Comparison of ENCODE assay signal across 8 mouse cellular contexts in the genomic region with DNA sequence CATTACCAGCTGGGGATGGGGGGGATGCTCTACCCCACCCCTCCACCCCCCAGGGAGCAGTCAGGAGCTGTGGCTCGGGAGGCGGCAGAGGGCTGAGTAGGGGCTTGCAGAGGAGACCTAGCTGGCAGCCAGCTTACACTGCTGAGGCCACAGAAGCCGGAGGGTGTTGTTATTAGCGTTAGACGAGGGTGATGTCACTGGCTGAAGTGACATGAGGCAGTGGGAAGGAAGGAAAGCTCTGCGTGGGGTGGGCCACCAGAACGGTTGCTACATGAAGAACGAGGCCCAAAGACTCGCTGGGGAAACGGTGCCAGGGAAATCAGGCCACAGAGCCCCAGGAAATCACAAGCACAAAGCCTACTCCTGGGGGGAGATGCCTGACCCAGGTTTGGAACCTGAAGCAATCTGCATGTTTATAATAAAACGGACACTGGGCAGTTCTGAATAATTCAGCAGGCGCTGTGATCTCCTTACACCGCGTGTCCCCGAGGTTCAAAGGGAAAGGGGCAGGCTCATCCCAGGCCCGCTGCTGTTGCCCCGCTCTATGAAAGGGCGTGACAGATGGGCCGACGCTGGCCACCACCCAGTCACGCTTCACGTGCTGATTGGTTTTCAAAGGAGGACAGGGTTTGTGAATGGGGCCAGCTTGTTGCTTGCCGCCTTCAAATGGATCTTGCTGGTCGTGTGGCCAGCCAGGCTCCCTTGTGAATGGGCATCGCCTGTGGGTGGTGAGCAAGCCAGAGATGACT. TPM values are rescaled to one million over a fixed set of nuclear protein-coding genes. Genes with fewer than 3 reads are reported as not detected.
DNase-seq lines count a peak whose midpoint lies in the region; ATAC-seq and TF ChIP-seq lines count a peak whose summit lies in the region.

No protein-coding gene starts in this region.

- H3K9ac ChIP-seq in embryonic facial prominence, embryonic 14.5 days (ENCODE audit: low read depth, low read length): peak overlapping the region; percentile 35
- H3K9ac ChIP-seq in heart, embryonic 14.5 days (ENCODE audit: low read length): peak overlapping the region; percentile 65
- peak overlapping the region; percentile 38; the same call in 1 of the 2 replicates for H3K9ac ChIP-seq in liver, embryonic 11.5 days (ENCODE audit: low read depth, low read length)
- H3K9ac ChIP-seq in midbrain, postnatal 0 days (replicated peaks; ENCODE audit: low read length, poor library complexity, severe bottlenecking): peak overlapping the region; percentile 46; the same call in 1 of the 2 replicates

- no peaks in the 10 kb centered on the region for H3K36me3 ChIP-seq in embryonic facial prominence, embryonic 14.5 days (ENCODE audit: control insufficient read depth, insufficient read depth, low read length)
- no peaks in the 10 kb centered on the region for H3K36me3 ChIP-seq in heart, embryonic 14.5 days (ENCODE audit: control insufficient read depth, insufficient read depth, low read length)
- no peaks in the 10 kb centered on the region for H3K36me3 ChIP-seq in liver, embryonic 11.5 days (ENCODE audit: control insufficient read depth, insufficient read depth, low read length)
- H3K36me3 ChIP-seq in midbrain, postnatal 0 days (ENCODE audit: insufficient read depth, low read length): no peaks in the 10 kb centered on the region

- peak overlapping the region; percentile 84 for H3K27ac ChIP-seq in embryonic facial prominence, embryonic 14.5 days (replicated peaks; ENCODE audit: low read depth, low read length)
- H3K27ac ChIP-seq in heart, embryonic 14.5 days (replicated peaks in 1 of 2; ENCODE audit: control insufficient read depth in 1 of 2, insufficient read depth in 1 of 2, low read depth in 2 of 2, low read length in 2 of 2): peak overlapping the region; percentile 72 to 82
- no peak overlapping the region for H3K27ac ChIP-seq in liver, embryonic 11.5 days (ENCODE audit: low read depth, low read length)
- peak overlapping the region; percentile 78 for H3K27ac ChIP-seq in midbrain, postnatal 0 days (ENCODE audit: low read depth, low read length)

- H3K4me3 ChIP-seq in embryonic facial prominence, embryonic 14.5 days (ENCODE audit: low read depth, low read length): no peak overlapping the region
- H3K4me3 ChIP-seq in heart, embryonic 14.5 days (ENCODE audit: control insufficient read depth in 1 of 2, insufficient read depth in 1 of 2, low read depth in 1 of 2, low read length in 2 of 2): 0 out of 4 replicates have a peak overlapping the region, but pooled peaks of 1 of the 2 experiments have one; percentile 12
- H3K4me3 ChIP-seq in liver, embryonic 11.5 days (ENCODE audit: low read depth, low read length): no peak overlapping the region
- no peak overlapping the region for H3K4me3 ChIP-seq in midbrain, postnatal 0 days (ENCODE audit: low read depth, low read length)

- no peaks in the 10 kb centered on the region for H3K9me3 ChIP-seq in embryonic facial prominence, embryonic 14.5 days (ENCODE audit: control insufficient read depth, low read length)
- no peaks in the 10 kb centered on the region for H3K9me3 ChIP-seq in heart, embryonic 14.5 days (ENCODE audit: control insufficient read depth, low read length)
- no peaks in the 10 kb centered on the region for H3K9me3 ChIP-seq in liver, embryonic 11.5 days (ENCODE audit: control insufficient read depth, low read length)
- H3K9me3 ChIP-seq in midbrain, postnatal 0 days (ENCODE audit: low read length): no peaks in the 10 kb centered on the region

- TF ChIP-seq CTCF in midbrain, postnatal 0 days (IDR thresholded peaks at IDR 0.05): no peak

- peak; percentile 81 for ATAC-seq in embryonic facial prominence, embryonic 14.5 days (ENCODE audit: low read depth)
- ATAC-seq in heart, embryonic 14.5 days (ENCODE audit: insufficient number of reproducible peaks, insufficient read depth, low FRiP score, low read depth): 0 out of 2 replicates have a peak, but pooled peaks have one; percentile 20
- peak; percentile 70 for ATAC-seq in liver, embryonic 11.5 days (replicated peaks; ENCODE audit: low FRiP score)
- ATAC-seq in midbrain, postnatal 0 days (ENCODE audit: low FRiP score): peak; percentile 87

- H3K4me1 ChIP-seq in embryonic facial prominence, embryonic 14.5 days (ENCODE audit: control insufficient read depth, insufficient read depth, low read length): peaks cover 29% of the 10 kb centered on the region
- H3K4me1 ChIP-seq in heart, embryonic 14.5 days (ENCODE audit: control insufficient read depth in 2 of 2, insufficient read depth in 2 of 2, low read length in 2 of 2): peaks cover 30 to 40% of the 10 kb centered on the region in 2 experiments
- peaks cover 8% of the 10 kb centered on the region for H3K4me1 ChIP-seq in liver, embryonic 11.5 days (replicated peaks; ENCODE audit: control insufficient read depth, insufficient read depth, low read length)
- H3K4me1 ChIP-seq in midbrain, postnatal 0 days (ENCODE audit: insufficient read depth, low read length): peaks cover 11% of the 10 kb centered on the region

- 4% methylated on average over 21 of the region's 25 CpGs for WGBS in embryonic facial prominence, embryonic 14.5 days
- 4% methylated on average over 25 of the region's 25 CpGs for WGBS in heart, embryonic 14.5 days
- WGBS in liver, embryonic 11.5 days: 9% methylated on average over 25 of the region's 25 CpGs
- 3% methylated on average over 25 of the region's 25 CpGs for whole genome bisulfite sequencing in midbrain, postnatal 0 days

- DNase-seq in gastrocnemius, adult 18-20 months (ENCODE audit: low spot score): peak; percentile 59
- DNase-seq in gastrocnemius, adult 8-10 months (ENCODE audit: low spot score in 2 of 2): no peak
- peak; percentile 77 for DNase-seq in embryonic facial prominence, embryonic 14.5 days (ENCODE audit: low spot score)
- DNase-seq in kidney, postnatal 14 days: peak; percentile 65
- DNase-seq in liver, embryonic 11.5 days (ENCODE audit: low spot score): no peak
- DNase-seq in midbrain, postnatal 0 days (ENCODE audit: low spot score): peak; percentile 91
- DNase-seq in spleen, postnatal 36 days (ENCODE audit: low spot score in 2 of 2): no peak

- peak overlapping the region; percentile 46 for H3K4me2 ChIP-seq in embryonic facial prominence, embryonic 14.5 days (ENCODE audit: low read depth, low read length)
- peak overlapping the region; percentile 56 for H3K4me2 ChIP-seq in heart, embryonic 14.5 days (ENCODE audit: low read length)
- H3K4me2 ChIP-seq in liver, embryonic 11.5 days: peak overlapping the region; percentile 51
- peak overlapping the region; percentile 36 for H3K4me2 ChIP-seq in midbrain, postnatal 0 days (ENCODE audit: low read depth, low read length, poor library complexity, severe bottlenecking)

- H3K27me3 ChIP-seq in embryonic facial prominence, embryonic 14.5 days (replicated peaks; ENCODE audit: control insufficient read depth, insufficient read depth, low read length): no peaks in the 10 kb centered on the region
- H3K27me3 ChIP-seq in heart, embryonic 14.5 days (ENCODE audit: control insufficient read depth, insufficient read depth, low read length): no peaks in the 10 kb centered on the region
- peaks cover 3% of the 10 kb centered on the region for H3K27me3 ChIP-seq in liver, embryonic 11.5 days (replicated peaks; ENCODE audit: control insufficient read depth, insufficient read depth, low read length)
- peaks cover 7% of the 10 kb centered on the region; the same call in 1 of the 2 replicates for H3K27me3 ChIP-seq in midbrain, postnatal 0 days (ENCODE audit: insufficient read depth, low read length)

RNA-seq across cellular contexts. Expression of a gene that starts 21.0 kb away (rescaled TPM):
- total RNA-seq in gastrocnemius, adult 18-20 months (2021): 100 to 1,000 TPM in 1 of 2 experiments, 10 to 100 TPM in 1; 84.5 to 110 TPM
- 100 to 1,000 TPM; 103 to 118 (median 106) TPM for total RNA-seq in gastrocnemius, adult 8-10 months (2022)
- 109 and 116 TPM in 2 replicates for polyA plus RNA-seq in embryonic facial prominence, embryonic 14.5 days (2014; fragmentation: Nextera tagmentation; extraction: Ambion mirVana)
- 60.4 and 64.4 TPM in 2 replicates for polyA plus RNA-seq in heart, embryonic 14.5 days (2014; fragmentation: Nextera tagmentation; extraction: Ambion mirVana)
- polyA plus RNA-seq in liver, embryonic 11.5 days (2014; fragmentation: Nextera tagmentation; extraction: Ambion mirVana): 37.4 and 42.2 TPM in 2 replicates
- 50.1 and 54.6 TPM in 2 replicates for total RNA-seq in midbrain, postnatal 0 days (2014; rRNA removed)
- polyA plus RNA-seq in midbrain, postnatal 0 days (2015; fragmentation: Nextera tagmentation; extraction: Ambion mirVana): 10.2 and 11.2 TPM in 2 replicates

RNA-seq across cellular contexts. Expression of a gene that starts 43.0 kb away (rescaled TPM):
- total RNA-seq in gastrocnemius, adult 18-20 months (2021): 1 to 10 TPM; 2.9 to 3.6 TPM
- 1 to 10 TPM; 2.3 to 5.7 (median 3.6) TPM for total RNA-seq in gastrocnemius, adult 8-10 months (2022)
- polyA plus RNA-seq in embryonic facial prominence, embryonic 14.5 days (2014; fragmentation: Nextera tagmentation; extraction: Ambion mirVana): 7.8 and 9.0 TPM in 2 replicates
- polyA plus RNA-seq in heart, embryonic 14.5 days (2014; fragmentation: Nextera tagmentation; extraction: Ambion mirVana): 0.19 and 0.39 TPM in 2 replicates
- 0.10 and 0.13 TPM in 2 replicates for polyA plus RNA-seq in liver, embryonic 11.5 days (2014; fragmentation: Nextera tagmentation; extraction: Ambion mirVana)
- 0.90 and 2.0 TPM in 2 replicates for total RNA-seq in midbrain, postnatal 0 days (2014; rRNA removed)
- polyA plus RNA-seq in midbrain, postnatal 0 days (2015; fragmentation: Nextera tagmentation; extraction: Ambion mirVana): 1.2 and 1.3 TPM in 2 replicates

RNA-seq across cellular contexts. Expression of a gene that starts 56.4 kb away (rescaled TPM):
- 1 to 10 TPM; 1.5 to 1.6 TPM for total RNA-seq in gastrocnemius, adult 18-20 months (2021)
- 1 to 10 TPM; 1.4 to 2.5 (median 1.4) TPM for total RNA-seq in gastrocnemius, adult 8-10 months (2022)
- 16.7 and 20.6 TPM in 2 replicates for polyA plus RNA-seq in embryonic facial prominence, embryonic 14.5 days (2014; fragmentation: Nextera tagmentation; extraction: Ambion mirVana)
- 9.4 and 10.0 TPM in 2 replicates for polyA plus RNA-seq in heart, embryonic 14.5 days (2014; fragmentation: Nextera tagmentation; extraction: Ambion mirVana)
- 21.4 and 21.8 TPM in 2 replicates for polyA plus RNA-seq in liver, embryonic 11.5 days (2014; fragmentation: Nextera tagmentation; extraction: Ambion mirVana)
- 13.2 and 17.4 TPM in 2 replicates for total RNA-seq in midbrain, postnatal 0 days (2014; rRNA removed)
- 18.4 and 19.1 TPM in 2 replicates for polyA plus RNA-seq in midbrain, postnatal 0 days (2015; fragmentation: Nextera tagmentation; extraction: Ambion mirVana)

Comparison
In these comparisons a context has a peak if more than half of its experiments do, and no peak if none do; other contexts are left out.
1. DNase-seq: peak in gastrocnemius, adult 18-20 months (single experiment), embryonic facial prominence, embryonic 14.5 days (single experiment), kidney, postnatal 14 days (single experiment) and midbrain, postnatal 0 days (single experiment); none in gastrocnemius, adult 8-10 months (0 of 2), liver, embryonic 11.5 days (single experiment) and spleen, postnatal 36 days (0 of 2).
2. ATAC-seq: peak in every context shown above with its lines; median percentile 87 in midbrain, postnatal 0 days; 81 in embryonic facial prominence, embryonic 14.5 days; 70 in liver, embryonic 11.5 days; 20 in heart, embryonic 14.5 days.
3. Peak in every context shown above with its lines, with median percentiles within 50 percentile points of each other: H3K4me2 ChIP-seq and H3K9ac ChIP-seq.